Mouse (Mus musculus) intestine, embryonic 16.5 days (tissue): Measurements from ENCODE around the gene Slc7a15. TPM values are rescaled to one million over a fixed set of nuclear protein-coding genes. Genes with fewer than 3 reads are reported as not detected.
A peak's percentile ranks its signal among the peaks of the same experiment; 100 is the strongest.
"Not testable (repeated sequence)": the region's sequence is repeated elsewhere in the genome, so short reads cannot be mapped to it uniquely, and the experiment has no call there.

Experiments
- ATAC-seq: fragments of 200-750 bp; cut with Nextera tagmentation; 2 replicates; pipeline ENCODE4 v1.8.0; 2017; ENCODE audit warnings: moderate TSS enrichment, moderate library complexity
- H3K27ac ChIP-seq: fragments of 300-500 bp; sonication (generic); 2 replicates; pipeline ENCODE4 v1.5.1; 2014; ENCODE audit warnings: mild to moderate bottlenecking, low read length
- H3K27me3 ChIP-seq: fragments of 300-500 bp; sonication (generic); replicated peaks from 2 replicates; pipeline ENCODE4 v1.6.1; 2014; ENCODE audit warnings: low read length, control low read depth, mixed read lengths; ENCODE audit not compliant: control insufficient read depth, insufficient read depth
- H3K36me3 ChIP-seq: fragments of 300-500 bp; sonication (generic); 2 replicates; pipeline ENCODE4 v1.6.1; 2014; ENCODE audit warnings: low read length, control low read depth; ENCODE audit not compliant: control insufficient read depth, insufficient read depth
- H3K4me1 ChIP-seq: fragments of 300-500 bp; sonication (generic); 2 replicates; pipeline ENCODE4 v1.6.1; 2014; ENCODE audit warnings: low read length, control low read depth, mixed read lengths; ENCODE audit not compliant: control insufficient read depth, insufficient read depth
- H3K4me2 ChIP-seq: fragments of 300-500 bp; sonication (generic); 2 replicates; pipeline ENCODE4 v1.6.1; 2014; ENCODE audit warnings: low read depth, low read length, control low read depth
- H3K4me3 ChIP-seq: fragments of 300-500 bp; sonication (generic); 2 replicates; pipeline ENCODE4 v1.5.1; 2014; ENCODE audit warnings: mild to moderate bottlenecking, low read length
- H3K9ac ChIP-seq: fragments of 300-500 bp; sonication (generic); 2 replicates; pipeline ENCODE4 v1.6.1; 2014; ENCODE audit warnings: low read depth, low read length
- H3K9me3 ChIP-seq: fragments of 300-500 bp; sonication (generic); 2 replicates; pipeline ENCODE4 v1.6.1; 2016; ENCODE audit warnings: low read length, control low read depth; ENCODE audit not compliant: control insufficient read depth
- WGBS: fragments of 180-500 bp; shearing (Covaris S2); extraction: QIAGEN DNeasy Blood & Tissue Kit; methylation state at CpG from one replicate; pipeline ENCODE4 v1.1.7; 2014; 5-methylcytosine and 5-hydroxymethylcytosine counted together
- polyA plus RNA-seq: library from polyadenylated mRNA; unstranded; fragments of >200 nt; fragmentation: Nextera tagmentation; extraction: Ambion mirVana; gene quantifications from 2 replicates; pipeline ENCODE4 v1.2.1, GENCODE M21; 2015

The Slc7a15 gene
- polyA plus RNA-seq, 1 experiment from 2014 or later: 0.44 TPM

GRCm38 (mm10) chr12:8573405-8573804 lies 25.5 kb downstream of the Slc7a15 start:
- H3K36me3 ChIP-seq: no peaks in the 10 kb centered on the region
- H3K9me3 ChIP-seq: no peaks in the 10 kb centered on the region
- no peak overlapping the region for H3K9ac ChIP-seq
- no peak for ATAC-seq
- WGBS: 79% methylated on average over 11 of the region's 11 CpGs
- H3K27me3 ChIP-seq: no peaks in the 10 kb centered on the region
- H3K4me3 ChIP-seq: no peak overlapping the region
- H3K4me2 ChIP-seq: no peak overlapping the region
- no peaks in the 10 kb centered on the region for H3K4me1 ChIP-seq
- no peak overlapping the region for H3K27ac ChIP-seq

- peak; percentile 50 for ATAC-seq
- peak overlapping the region; percentile 33 for H3K4me2 ChIP-seq
- H3K27ac ChIP-seq, H3K9ac ChIP-seq, H3K4me3 ChIP-seq, H3K27me3 ChIP-seq, H3K4me1 ChIP-seq, H3K36me3 ChIP-seq, H3K9me3 ChIP-seq: not testable (repeated sequence)
- 28% methylated on average over 12 of the region's 12 CpGs for WGBS
Measured at GRCm38 (mm10) chr12:8571903-8572341, 26.9 kb downstream of the Slc7a15 start.

GRCm38 (mm10) chr12:8571287-8571902 lies 27.5 kb downstream of the Slc7a15 start:
- not testable (repeated sequence) for H3K27ac ChIP-seq, H3K4me2 ChIP-seq, H3K4me1 ChIP-seq, H3K4me3 ChIP-seq, H3K27me3 ChIP-seq, H3K9me3 ChIP-seq, H3K36me3 ChIP-seq, H3K9ac ChIP-seq
- peak; percentile 62 for ATAC-seq
- WGBS: 57% methylated on average over 2 of the region's 2 CpGs

- H3K9ac ChIP-seq, H3K4me3 ChIP-seq, H3K9me3 ChIP-seq, H3K4me1 ChIP-seq, H3K27me3 ChIP-seq, ATAC-seq, H3K27ac ChIP-seq, H3K36me3 ChIP-seq, H3K4me2 ChIP-seq: not testable (repeated sequence)
- WGBS: 84% methylated on average over 8 of the region's 8 CpGs
Measured at GRCm38 (mm10) chr12:8562213-8562612, 36.7 kb downstream of the Slc7a15 start.

- H3K27ac ChIP-seq, H3K4me2 ChIP-seq, H3K4me1 ChIP-seq, H3K4me3 ChIP-seq, H3K9ac ChIP-seq, H3K36me3 ChIP-seq, H3K9me3 ChIP-seq, H3K27me3 ChIP-seq, ATAC-seq: not testable (repeated sequence)
- 76% methylated on average over 3 of the region's 3 CpGs for WGBS
Measured at GRCm38 (mm10) chr12:8559876-8560275, 39.0 kb downstream of the Slc7a15 start.

- peak; percentile 74 for ATAC-seq
- Histone ChIP-seq H3K4me1 (peaks cover 7% of the 10 kb centered on the region), H3K27ac (peak overlapping the region; percentile 2; the same call in 1 of the 2 replicates), H3K4me3 (no peak overlapping the region), H3K36me3 (no peaks in the 10 kb centered on the region), H3K9ac (no peak overlapping the region), H3K4me2 (no peak overlapping the region), H3K9me3 (no peaks in the 10 kb centered on the region), H3K27me3 (no peaks in the 10 kb centered on the region)
Measured at GRCm38 (mm10) chr12:8556189-8556588, 42.7 kb downstream of the Slc7a15 start.

- ATAC-seq: peak; percentile 72
Measured at GRCm38 (mm10) chr12:8555419-8555818, 43.4 kb downstream of the Slc7a15 start.

DNA sequence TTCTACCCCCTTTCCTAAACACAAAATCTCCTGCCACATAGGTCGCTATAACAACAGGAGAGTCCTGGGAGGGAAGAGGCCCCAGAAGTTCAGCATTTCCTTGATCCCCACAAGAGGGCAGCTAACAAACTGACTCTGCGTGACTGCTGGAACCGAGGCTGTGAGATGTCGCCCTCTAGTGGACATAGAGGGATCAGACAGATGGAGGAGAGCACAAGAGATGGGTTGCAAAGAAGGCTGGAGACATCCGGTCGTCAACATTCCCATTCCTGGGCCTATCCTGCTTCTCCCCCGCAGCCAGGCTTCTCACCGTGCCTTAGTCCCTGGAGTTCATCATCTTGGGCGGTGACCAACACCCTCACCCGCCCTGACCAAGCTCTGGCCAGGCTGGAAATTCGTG lies 51.5 kb downstream of the Slc7a15 start:
- 0 out of 2 replicates have a peak, but pooled peaks cover 2% of the 10 kb centered on the region for H3K4me1 ChIP-seq
- no peak overlapping the region for H3K4me2 ChIP-seq
- H3K9ac ChIP-seq: no peak overlapping the region; the same call in 1 of the 2 replicates
- ATAC-seq: peak; percentile 70
- H3K4me3 ChIP-seq: no peak overlapping the region
- H3K27ac ChIP-seq: no peak overlapping the region
- H3K36me3 ChIP-seq: no peaks in the 10 kb centered on the region
- H3K27me3 ChIP-seq: no peaks in the 10 kb centered on the region
- WGBS: 15% methylated on average over 11 of the region's 11 CpGs
- H3K9me3 ChIP-seq: no peaks in the 10 kb centered on the region

More at GRCm38 (mm10) chr12:8555419-8555818, 43.4 kb downstream of the Slc7a15 start:
- H3K4me1 ChIP-seq: peaks cover 7% of the 10 kb centered on the region
- no peak overlapping the region for H3K9ac ChIP-seq
- no peaks in the 10 kb centered on the region for H3K27me3 ChIP-seq
- peak overlapping the region; percentile 2; the same call in 1 of the 2 replicates for H3K27ac ChIP-seq
- H3K9me3 ChIP-seq: no peaks in the 10 kb centered on the region
- H3K4me3 ChIP-seq: no peak overlapping the region
- no peak overlapping the region for H3K4me2 ChIP-seq
- H3K36me3 ChIP-seq: no peaks in the 10 kb centered on the region

DNA sequence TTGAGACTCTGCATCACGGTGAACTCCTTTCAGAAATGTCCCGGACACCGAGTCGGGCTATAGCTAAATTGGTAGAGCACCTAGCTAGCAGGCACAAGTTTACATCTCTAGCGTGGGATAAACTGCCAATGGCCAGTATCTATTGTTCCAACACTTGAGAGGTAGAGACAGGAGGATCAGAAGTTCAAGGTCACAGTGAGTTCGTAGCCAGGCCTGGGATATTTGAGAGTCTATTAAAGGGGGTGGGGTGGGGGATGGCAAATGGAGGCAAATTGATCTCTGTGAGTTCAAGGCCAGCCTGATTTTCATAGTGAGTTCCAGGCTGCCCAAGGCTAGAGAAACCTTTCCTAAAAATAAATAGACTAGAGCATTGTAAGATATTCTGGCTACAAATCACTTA lies 52.1 kb downstream of the Slc7a15 start:
- ATAC-seq: no peak
- 0 out of 2 replicates have a peak, but pooled peaks cover 2% of the 10 kb centered on the region for H3K4me1 ChIP-seq
- H3K4me3 ChIP-seq: no peak overlapping the region
- no peaks in the 10 kb centered on the region for H3K36me3 ChIP-seq
- WGBS: 83% methylated on average over 6 of the region's 6 CpGs
- H3K9ac ChIP-seq: no peak overlapping the region
- H3K27ac ChIP-seq: no peak overlapping the region
- no peaks in the 10 kb centered on the region for H3K9me3 ChIP-seq
- no peaks in the 10 kb centered on the region for H3K27me3 ChIP-seq
- no peak overlapping the region for H3K4me2 ChIP-seq

- Histone ChIP-seq H3K36me3 (no peaks in the 10 kb centered on the region), H3K9ac (no peak overlapping the region), H3K9me3 (no peaks in the 10 kb centered on the region), H3K4me3 (no peak overlapping the region), H3K4me2 (no peak overlapping the region), H3K4me1 (0 out of 2 replicates have a peak, but pooled peaks cover 2% of the 10 kb centered on the region), H3K27ac (no peak overlapping the region), H3K27me3 (no peaks in the 10 kb centered on the region)
- ATAC-seq: no peak
- WGBS: 75% methylated on average over 5 of the region's 5 CpGs
Measured at GRCm38 (mm10) chr12:8545066-8545610, 53.7 kb downstream of the Slc7a15 start.
